Mouse (Mus musculus): ENCODE measurements around the gene Zfp940. TPM values are rescaled to one million over a fixed set of nuclear protein-coding genes. Genes with fewer than 3 reads are reported as not detected.

Gene Zfp940
- polyA plus RNA-seq, 1 experiment from 2014 or later, result 5.4 TPM

DNA sequence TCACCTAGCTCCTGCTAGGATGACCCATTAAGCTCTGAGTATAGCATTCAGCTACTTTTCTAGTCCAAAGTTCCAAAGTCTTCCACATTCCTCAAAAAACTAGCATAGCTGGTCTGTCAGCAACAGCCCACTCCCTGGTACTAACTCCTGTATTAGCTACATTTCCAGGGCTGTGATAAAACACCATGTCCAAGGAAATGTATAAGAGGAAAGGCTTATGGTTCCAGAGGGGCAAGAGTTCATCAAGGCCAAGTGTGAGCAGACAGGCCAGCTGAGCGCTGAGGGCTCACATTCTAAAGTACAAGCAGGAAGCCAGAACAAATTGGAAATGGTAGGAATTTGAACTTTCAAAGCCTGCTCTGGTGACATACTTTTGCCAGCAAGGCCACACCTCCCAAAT lies 11.4 kb downstream of the Zfp940 start:
- Histone ChIP-seq H3K4me1 (no peaks in the 10 kb centered on the region), H3K27me3 (no peaks in the 10 kb centered on the region), H3K27ac (no peak overlapping the region), H3K9ac (no peak overlapping the region), H3K4me2 (no peak overlapping the region), H3K4me3 (replicated peaks) (no peak overlapping the region), H3K36me3 (peaks cover 40% of the 10 kb centered on the region), H3K9me3 (replicated peaks) (no peaks in the 10 kb centered on the region)
- WGBS, result 93% methylated on average over 1 of the region's 1 CpGs
- ATAC-seq (replicated peaks; ENCODE audit: low FRiP score), result no peak

- Histone ChIP-seq H3K27ac (no peak overlapping the region), H3K27me3 (no peaks in the 10 kb centered on the region), H3K9ac (no peak overlapping the region), H3K4me1 (no peaks in the 10 kb centered on the region), H3K4me2 (no peak overlapping the region), H3K36me3 (peaks cover 12% of the 10 kb centered on the region), H3K9me3 (replicated peaks) (no peaks in the 10 kb centered on the region), H3K4me3 (replicated peaks) (no peak overlapping the region)
- no peak for ATAC-seq (replicated peaks; ENCODE audit: low FRiP score)
- 80% methylated on average over 3 of the region's 3 CpGs for whole genome bisulfite sequencing
These were observed 14.2 kb downstream of the Zfp940 start for GRCm38 (mm10) chr7:29839256-29839655.

- H3K4me3 ChIP-seq (replicated peaks), result no peak overlapping the region
- 92% methylated on average over 1 of the region's 1 CpGs for WGBS
- ATAC-seq (replicated peaks; ENCODE audit: low FRiP score), result no peak
- no peaks in the 10 kb centered on the region for H3K27me3 ChIP-seq
- H3K9ac ChIP-seq, result no peak overlapping the region
- no peaks in the 10 kb centered on the region for H3K9me3 ChIP-seq (replicated peaks)
- H3K36me3 ChIP-seq, result peaks cover 21% of the 10 kb centered on the region
- H3K27ac ChIP-seq, result no peak overlapping the region
- no peaks in the 10 kb centered on the region for H3K4me1 ChIP-seq
- no peak overlapping the region for H3K4me2 ChIP-seq
These were observed 16.7 kb downstream of the Zfp940 start for GRCm38 (mm10) chr7:29836816-29837215.

- Histone ChIP-seq H3K4me3 (replicated peaks) (no peak overlapping the region), H3K9ac (no peak overlapping the region), H3K36me3 (peaks cover 84% of the 10 kb centered on the region), H3K4me2 (no peak overlapping the region), H3K9me3 (replicated peaks) (no peaks in the 10 kb centered on the region), H3K4me1 (no peaks in the 10 kb centered on the region), H3K27ac (no peak overlapping the region), H3K27me3 (no peaks in the 10 kb centered on the region)
- WGBS, result 56% methylated on average over 12 of the region's 12 CpGs
- ATAC-seq (replicated peaks; ENCODE audit: low FRiP score), result no peak
These were observed 23.7 kb downstream of the Zfp940 start for GRCm38 (mm10) chr7:29829804-29830203.

DNA sequence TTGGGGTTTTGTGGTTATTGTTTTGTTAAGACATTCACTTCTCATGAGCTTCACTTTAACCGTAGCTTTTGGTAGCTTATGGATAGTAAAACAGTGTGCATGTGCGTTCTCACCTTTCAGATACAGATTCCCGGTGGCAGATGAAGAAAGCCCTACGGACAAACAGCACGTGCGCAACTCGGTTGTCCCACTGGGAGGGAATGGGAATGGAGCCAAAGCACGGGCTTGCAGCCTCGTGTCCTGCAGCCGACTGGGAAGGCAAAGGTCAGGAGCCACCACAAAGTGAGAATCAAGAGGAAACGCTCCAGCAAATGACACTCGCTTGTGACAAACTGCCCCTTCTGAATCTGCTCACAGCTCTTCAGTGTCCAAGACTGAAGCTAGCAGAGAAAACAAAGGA lies 25.5 kb downstream of the Zfp940 start:
- no peak overlapping the region for H3K27ac ChIP-seq
- WGBS, result 88% methylated on average over 12 of the region's 12 CpGs
- no peak overlapping the region for H3K4me2 ChIP-seq
- no peak overlapping the region for H3K4me3 ChIP-seq (replicated peaks)
- no peaks in the 10 kb centered on the region for H3K4me1 ChIP-seq
- peaks cover 92% of the 10 kb centered on the region for H3K36me3 ChIP-seq
- no peaks in the 10 kb centered on the region for H3K27me3 ChIP-seq
- ATAC-seq (replicated peaks; ENCODE audit: low FRiP score), result no peak
- H3K9ac ChIP-seq, result no peak overlapping the region
- no peaks in the 10 kb centered on the region for H3K9me3 ChIP-seq (replicated peaks)

DNA sequence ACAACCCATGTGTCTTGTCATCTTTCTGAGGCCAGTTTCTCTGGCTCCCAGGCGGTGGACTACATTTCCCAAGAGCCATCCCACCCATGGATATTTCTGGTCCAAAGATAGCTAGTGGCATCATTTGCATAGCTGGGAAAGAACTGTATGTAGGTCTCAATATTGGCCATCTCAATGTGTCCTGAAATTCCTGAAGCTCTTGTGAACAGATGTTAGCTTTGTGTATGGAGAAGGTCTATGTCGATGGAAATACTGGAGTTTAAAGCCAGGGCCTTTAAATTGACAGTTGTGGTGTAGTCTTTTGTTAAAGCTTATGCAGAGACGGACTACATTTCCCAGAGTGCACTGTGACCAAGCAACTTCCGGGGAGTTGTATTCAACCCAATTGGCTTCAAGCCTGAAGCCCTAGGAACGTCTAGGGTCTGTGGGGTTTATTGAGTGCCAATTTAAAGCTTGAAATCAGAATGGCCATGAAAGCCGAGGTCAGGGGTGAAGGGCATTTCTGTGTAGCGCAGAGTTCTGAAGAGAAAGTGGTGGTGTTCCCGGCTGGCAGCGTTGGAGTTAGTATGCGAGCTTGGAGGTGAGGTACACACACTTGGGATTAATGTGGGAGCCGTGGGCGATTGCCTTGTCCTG lies 34.7 kb downstream of the Zfp940 start:
- peaks cover 31% of the 10 kb centered on the region for H3K36me3 ChIP-seq

GRCm38 (mm10) chr7:29815910-29816429 lies 37.5 kb downstream of the Zfp940 start, which contains the start of gene Zfp790:
TSS of gene Zfp790 (plus strand) at chr7:29816114.
- Histone ChIP-seq H3K36me3 (peaks cover 5% of the 10 kb centered on the region), H3K9ac (peak within 1 kb of the TSS; percentile 69), H3K4me1 (peaks cover 31% of the 10 kb centered on the region), H3K4me3 (replicated peaks) (peak within 1 kb of the TSS; percentile 80), H3K27ac (peak within 1 kb of the TSS; percentile 95), H3K27me3 (no peaks in the 10 kb centered on the region), H3K9me3 (replicated peaks) (no peaks in the 10 kb centered on the region), H3K4me2 (peak within 1 kb of the TSS; percentile 83)
- ATAC-seq (replicated peaks; ENCODE audit: low FRiP score), result peak; percentile 97
- under 1% methylated on average over 26 of the region's 26 CpGs for WGBS

More for the DNA sequence above, 34.7 kb downstream of the Zfp940 start:
- 2% methylated on average over 12 of the region's 12 CpGs for WGBS
- Histone ChIP-seq H3K27me3 (no peaks in the 10 kb centered on the region), H3K4me1 (peaks cover 31% of the 10 kb centered on the region), H3K9ac (peak overlapping the region; percentile 65), H3K9me3 (replicated peaks) (no peaks in the 10 kb centered on the region), H3K27ac (peak overlapping the region; percentile 33), H3K4me2 (peak overlapping the region; percentile 64), H3K4me3 (replicated peaks) (peak overlapping the region; percentile 65)
- ATAC-seq (replicated peaks; ENCODE audit: low FRiP score), result peak; percentile 59

DNA sequence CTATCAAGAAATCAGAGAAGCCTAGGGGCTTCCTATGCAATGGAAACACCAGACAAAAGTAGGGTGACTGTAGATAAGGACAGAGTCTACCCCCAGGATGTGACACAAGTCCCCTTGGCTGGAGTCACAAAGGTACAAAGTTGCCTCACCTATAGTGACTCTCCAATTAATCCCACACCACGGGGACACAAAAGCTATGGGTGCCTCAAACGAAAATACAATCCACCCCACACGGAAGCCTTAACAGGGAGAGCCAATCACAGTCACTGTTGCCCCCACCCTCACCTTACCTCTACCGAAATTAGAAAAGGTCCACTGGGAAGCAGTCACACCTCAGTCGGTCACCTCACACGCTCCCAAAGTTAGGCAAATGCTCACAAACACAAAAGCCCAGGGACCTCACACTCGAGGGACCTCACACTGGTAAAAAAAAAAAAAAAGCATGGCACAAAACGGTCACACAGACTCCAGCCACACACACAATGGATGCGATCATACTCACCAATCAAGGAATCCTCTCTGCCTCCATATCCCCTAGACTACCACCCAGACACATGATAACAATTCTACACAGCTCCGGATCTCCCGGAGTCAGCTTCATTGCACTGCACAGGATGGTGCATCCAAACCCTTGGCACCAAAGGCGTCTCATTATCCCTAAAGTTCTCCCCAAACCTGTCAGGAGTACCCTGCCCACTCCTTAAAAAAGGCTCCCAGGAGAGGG lies 38.2 kb downstream of the Zfp940 start:
- Histone ChIP-seq H3K27me3 (no peaks in the 10 kb centered on the region), H3K4me3 (replicated peaks) (peak overlapping the region; percentile 80), H3K9me3 (replicated peaks) (no peaks in the 10 kb centered on the region), H3K27ac (peak overlapping the region; percentile 69), H3K9ac (peak overlapping the region; percentile 69), H3K36me3 (no peaks in the 10 kb centered on the region), H3K4me1 (peaks cover 31% of the 10 kb centered on the region), H3K4me2 (peak overlapping the region; percentile 83)
- peak; percentile 57 for ATAC-seq (replicated peaks; ENCODE audit: low FRiP score)
- 3% methylated on average over 12 of the region's 12 CpGs for WGBS

- no peak overlapping the region for H3K27ac ChIP-seq
- H3K9me3 ChIP-seq (replicated peaks), result peaks cover 4% of the 10 kb centered on the region; the same call in 1 of the 2 replicates
- peaks cover 29% of the 10 kb centered on the region for H3K4me1 ChIP-seq
- WGBS, result 91% methylated on average over 2 of the region's 2 CpGs
- H3K36me3 ChIP-seq, result no peaks in the 10 kb centered on the region
- H3K4me3 ChIP-seq (replicated peaks), result no peak overlapping the region
- no peak overlapping the region for H3K9ac ChIP-seq
- no peaks in the 10 kb centered on the region for H3K27me3 ChIP-seq
- no peak overlapping the region for H3K4me2 ChIP-seq
- ATAC-seq (replicated peaks; ENCODE audit: low FRiP score), result no peak
These were observed 39.1 kb downstream of the Zfp940 start for GRCm38 (mm10) chr7:29814381-29814780.

DNA sequence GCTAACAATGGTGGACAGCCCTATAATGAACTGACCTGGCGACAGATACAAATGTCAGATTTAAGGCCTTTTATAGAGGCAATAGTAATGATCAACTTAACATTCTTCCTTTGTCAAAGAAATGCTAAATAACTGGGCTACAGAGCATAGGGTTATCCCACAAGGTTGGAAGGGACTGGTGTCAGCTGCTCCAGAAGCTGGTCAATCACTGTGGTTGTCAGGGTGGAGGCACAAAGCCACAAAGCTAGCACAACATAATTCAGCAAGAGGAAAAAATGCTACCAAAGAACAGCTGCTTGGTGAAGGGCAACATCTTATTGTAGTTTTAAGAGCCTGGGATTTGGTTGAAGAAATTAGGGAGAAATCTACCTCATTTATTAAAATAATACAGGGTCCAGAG lies 41.2 kb downstream of the Zfp940 start:
- Histone ChIP-seq H3K9me3 (replicated peaks) (peaks cover 4% of the 10 kb centered on the region; the same call in 1 of the 2 replicates), H3K4me2 (no peak overlapping the region), H3K27ac (no peak overlapping the region), H3K4me1 (peaks cover 18% of the 10 kb centered on the region), H3K36me3 (no peaks in the 10 kb centered on the region), H3K4me3 (replicated peaks) (no peak overlapping the region), H3K9ac (no peak overlapping the region), H3K27me3 (no peaks in the 10 kb centered on the region)
- no peak for ATAC-seq (replicated peaks; ENCODE audit: low FRiP score)
- WGBS, result 97% methylated on average over 1 of the region's 1 CpGs

GRCm38 (mm10) chr7:29807046-29807445 lies 46.4 kb downstream of the Zfp940 start:
- no peak overlapping the region for H3K9ac ChIP-seq
- H3K9me3 ChIP-seq (replicated peaks), result peaks cover 4% of the 10 kb centered on the region; the same call in 1 of the 2 replicates
- H3K27me3 ChIP-seq, result no peaks in the 10 kb centered on the region
- no peaks in the 10 kb centered on the region for H3K36me3 ChIP-seq
- WGBS, result 83% methylated on average over 5 of the region's 5 CpGs
- H3K4me3 ChIP-seq (replicated peaks), result no peak overlapping the region
- no peak overlapping the region for H3K27ac ChIP-seq
- no peak for ATAC-seq (replicated peaks; ENCODE audit: low FRiP score)
- H3K4me1 ChIP-seq, result no peaks in the 10 kb centered on the region
- H3K4me2 ChIP-seq, result no peak overlapping the region

- Histone ChIP-seq H3K36me3 (peaks cover 71% of the 10 kb centered on the region), H3K4me1 (no peaks in the 10 kb centered on the region), H3K4me3 (replicated peaks) (0 out of 2 replicates have a peak overlapping the region, but pooled peaks have one; percentile 10), H3K4me2 (peak overlapping the region; percentile 34), H3K9ac (no peak overlapping the region), H3K27ac (no peak overlapping the region), H3K27me3 (no peaks in the 10 kb centered on the region), H3K9me3 (replicated peaks) (peaks cover 13% of the 10 kb centered on the region; the same call in 1 of the 2 replicates)
- ATAC-seq (replicated peaks; ENCODE audit: low FRiP score), result no peak
- 35% methylated on average over 27 of the region's 27 CpGs for WGBS
These were observed 60.6 kb downstream of the Zfp940 start for GRCm38 (mm10) chr7:29792906-29793305.
